Mouse (Mus musculus) liver, embryonic 12.5 days (tissue): ENCODE results near the gene Taf6l. TPM values are rescaled to one million over a fixed set of nuclear protein-coding genes. Genes with fewer than 3 reads are reported as not detected.

ENCODE experiments used
- ATAC-seq: fragments of 200-750 bp; cut with Nextera tagmentation; 2 replicates; pipeline ENCODE4 v1.8.0; 2017; ENCODE audit warnings: moderate number of reproducible peaks, mild to moderate bottlenecking, moderate library complexity
- H3K27ac ChIP-seq: fragments of 300-500 bp; sonication (generic); 2 replicates; pipeline ENCODE4 v1.5.1; 2016; ENCODE audit warnings: mild to moderate bottlenecking
- H3K27me3 ChIP-seq: fragments of 300-500 bp; sonication (generic); replicated peaks from 2 replicates; pipeline ENCODE4 v1.6.1; 2016; ENCODE audit warnings: mild to moderate bottlenecking, moderate library complexity
- H3K36me3 ChIP-seq: fragments of 300-500 bp; sonication (generic); 2 replicates; pipeline ENCODE4 v1.6.1; 2016; ENCODE audit warnings: mild to moderate bottlenecking, moderate library complexity
- H3K4me1 ChIP-seq: fragments of 300-500 bp; sonication (generic); 2 replicates; pipeline ENCODE4 v1.6.1; 2016
- H3K4me2 ChIP-seq: fragments of 300-500 bp; sonication (generic); 2 replicates; pipeline ENCODE4 v1.6.1; 2016; ENCODE audit warnings: mild to moderate bottlenecking, moderate library complexity
- H3K4me3 ChIP-seq: fragments of 300-500 bp; sonication (generic); 2 replicates; pipeline ENCODE4 v1.5.1; 2016; ENCODE audit warnings: mild to moderate bottlenecking, moderate library complexity
- H3K9ac ChIP-seq: fragments of 300-500 bp; sonication (generic); 2 replicates; pipeline ENCODE4 v1.6.1; 2016; ENCODE audit warnings: mild to moderate bottlenecking, moderate library complexity
- H3K9me3 ChIP-seq: fragments of 300-500 bp; sonication (generic); replicated peaks from 2 replicates; pipeline ENCODE4 v1.6.1; 2016; ENCODE audit warnings: mild to moderate bottlenecking, moderate library complexity
- WGBS: fragments of 180-500 bp; shearing (Covaris S2); methylation state at CpG from one replicate; pipeline ENCODE4 v1.1.7; 2016; ENCODE audit not compliant: insufficient replicate concordance; 5-methylcytosine and 5-hydroxymethylcytosine counted together
- polyA plus RNA-seq: library from polyadenylated mRNA; unstranded; fragments of >200 nt; fragmentation: Nextera tagmentation; extraction: Ambion mirVana; gene quantifications from 2 replicates; pipeline ENCODE4 v1.2.1, GENCODE M21; 2016

The Taf6l gene
- polyA plus RNA-seq, 1 experiment from 2014 or later: 23.1 TPM

DNA sequence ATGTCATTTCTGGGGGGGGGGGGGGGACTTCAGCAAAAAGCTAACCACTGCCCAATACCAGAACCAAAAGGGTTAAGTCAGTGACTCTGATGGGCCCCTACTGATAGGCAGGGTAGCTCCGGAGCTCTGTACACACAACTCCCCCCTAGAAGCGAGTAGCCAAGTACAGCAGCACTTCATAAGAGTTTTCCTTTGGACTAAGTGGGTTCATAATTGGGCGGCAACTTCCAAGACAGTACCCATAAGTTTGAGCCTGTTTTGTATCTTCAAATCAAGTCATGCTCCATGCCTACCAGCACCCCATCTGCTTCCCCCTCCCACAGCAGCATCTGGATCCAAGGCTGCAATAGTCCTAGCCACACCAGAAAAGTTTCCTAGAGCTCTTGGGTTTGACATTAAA, 30.6 kb downstream of the Taf6l start:
- Histone ChIP-seq H3K9ac (peak overlapping the region; percentile 98), H3K4me3 (peak overlapping the region; percentile 95), H3K27ac (peak overlapping the region; percentile 96), H3K4me2 (peak overlapping the region; percentile 81), H3K36me3 (peaks cover 54% of the 10 kb centered on the region), H3K27me3 (no peaks in the 10 kb centered on the region), H3K9me3 (no peaks in the 10 kb centered on the region), H3K4me1 (peaks cover 43% of the 10 kb centered on the region)
- ATAC-seq: no peak
- 27% methylated on average over 3 of the region's 3 CpGs for WGBS

DNA sequence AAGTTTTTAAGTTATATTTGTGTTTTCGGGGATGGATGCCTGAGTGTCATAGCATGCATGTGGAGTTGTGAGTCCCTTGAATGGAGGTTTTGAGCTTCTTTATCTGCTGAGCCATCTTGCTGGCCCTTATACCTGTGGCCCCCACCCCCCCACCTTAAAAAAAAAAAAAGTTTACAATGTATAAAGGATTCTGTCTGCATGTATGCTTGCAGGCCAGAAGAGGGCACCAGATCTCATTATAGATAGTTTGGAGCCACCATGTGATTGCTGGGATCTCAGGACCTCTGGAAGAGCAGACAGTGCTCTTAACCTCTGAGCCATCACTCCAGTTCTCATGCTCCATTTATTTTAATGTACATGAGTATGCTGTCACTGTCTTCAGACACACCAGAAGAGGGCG, 38.8 kb downstream of the Taf6l start:
- no peaks in the 10 kb centered on the region for H3K9me3 ChIP-seq
- WGBS: 66% methylated on average over 2 of the region's 2 CpGs
- H3K27me3 ChIP-seq: no peaks in the 10 kb centered on the region
- H3K4me1 ChIP-seq: peaks cover 16% of the 10 kb centered on the region
- no peak overlapping the region for H3K9ac ChIP-seq
- H3K4me2 ChIP-seq: no peak overlapping the region
- H3K27ac ChIP-seq: no peak overlapping the region
- no peak for ATAC-seq
- H3K4me3 ChIP-seq: no peak overlapping the region
- peaks cover 97% of the 10 kb centered on the region for H3K36me3 ChIP-seq

DNA sequence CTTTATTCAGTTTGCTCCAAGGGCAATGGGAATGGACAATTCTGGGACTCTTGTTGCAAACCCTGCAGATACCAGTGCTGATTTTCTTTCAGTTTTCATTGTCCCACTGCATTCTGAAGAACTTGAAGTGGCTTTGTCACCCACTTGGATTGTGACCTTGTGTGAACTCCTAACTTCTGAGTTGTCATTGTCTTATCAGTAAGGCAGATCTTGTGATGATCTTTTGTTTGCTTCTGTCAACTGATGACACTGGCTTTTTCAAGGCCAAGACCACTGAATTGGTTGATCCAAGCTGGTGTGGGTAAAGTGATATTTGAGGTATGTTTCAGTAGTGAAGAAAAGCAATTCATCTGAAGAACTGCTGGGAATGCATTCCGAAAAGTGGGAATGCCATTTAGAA, 40.8 kb downstream of the Taf6l start:
- H3K27ac ChIP-seq: no peak overlapping the region
- WGBS: 87% methylated on average over 1 of the region's 1 CpGs
- H3K27me3 ChIP-seq: no peaks in the 10 kb centered on the region
- no peak overlapping the region for H3K4me3 ChIP-seq
- no peak for ATAC-seq
- H3K36me3 ChIP-seq: peaks cover 83% of the 10 kb centered on the region
- no peak overlapping the region for H3K9ac ChIP-seq
- H3K4me2 ChIP-seq: no peak overlapping the region
- peaks cover 26% of the 10 kb centered on the region for H3K4me1 ChIP-seq
- no peaks in the 10 kb centered on the region for H3K9me3 ChIP-seq

DNA sequence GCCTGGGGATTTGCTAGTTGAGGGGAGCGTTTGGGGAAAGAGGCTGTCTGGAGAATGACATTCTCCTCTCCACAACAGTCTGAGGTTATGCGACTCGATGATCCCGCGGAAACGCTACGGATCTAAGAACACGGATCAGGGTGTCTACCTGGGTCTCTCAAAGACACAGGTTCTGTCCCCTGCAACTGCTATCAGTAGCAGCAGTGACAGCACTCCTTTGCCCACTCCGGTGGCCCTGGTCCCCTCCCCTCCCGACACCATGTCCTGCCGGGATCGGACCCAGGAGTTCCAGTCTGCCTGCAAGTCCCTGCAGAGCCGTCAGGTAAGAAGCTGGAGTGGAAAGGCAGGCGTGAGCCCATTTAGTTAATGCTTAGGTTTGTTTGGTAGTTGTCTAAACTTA, 44.0 kb downstream of the Taf6l start:
- H3K36me3 ChIP-seq: peaks cover 83% of the 10 kb centered on the region

DNA sequence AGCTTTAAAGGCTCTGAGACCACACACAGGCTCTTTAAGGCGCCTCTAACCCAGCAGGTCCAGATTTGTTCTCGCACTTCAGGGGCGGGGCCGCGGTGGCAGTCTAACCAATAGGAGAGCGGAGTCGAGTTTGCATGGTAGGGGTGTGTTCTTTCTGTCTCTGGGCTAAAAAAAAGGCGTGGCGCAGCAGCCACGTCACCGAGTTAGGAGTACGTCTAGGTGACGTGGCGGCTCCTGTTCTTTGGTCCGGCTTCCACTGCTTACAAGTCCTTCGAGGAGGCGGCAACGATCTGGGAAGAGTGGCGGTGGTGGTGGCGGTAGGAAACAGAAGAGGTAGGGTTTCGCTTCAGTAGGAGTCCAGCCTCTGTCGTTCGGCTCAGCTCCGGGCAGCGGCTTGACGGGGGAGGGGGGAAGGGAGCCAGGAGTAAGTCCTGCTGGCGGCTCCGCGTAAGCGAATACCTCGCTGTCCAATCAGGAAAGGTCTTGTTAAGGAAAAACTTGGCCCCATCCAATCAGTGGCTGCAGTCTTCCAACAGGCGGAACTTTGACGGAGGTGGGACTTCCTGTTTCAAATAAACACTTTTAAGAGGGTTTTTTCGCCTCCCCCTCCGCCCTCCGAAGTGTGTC, 44.9 kb downstream of the Taf6l start, which contains the start of gene Stx5a:
Gene Stx5a (plus strand): TSS at position 171 of the 627 bp plus-strand sequence.
- H3K27ac ChIP-seq: peak within 1 kb of the TSS; percentile 86
- ATAC-seq: peak; percentile 97
- H3K27me3 ChIP-seq: no peaks in the 10 kb centered on the region
- H3K4me3 ChIP-seq: peak within 1 kb of the TSS; percentile 82
- WGBS: under 1% methylated on average over 36 of the region's 36 CpGs
- H3K4me2 ChIP-seq: peak within 1 kb of the TSS; percentile 93
- H3K36me3 ChIP-seq: peaks cover 78% of the 10 kb centered on the region
- H3K9ac ChIP-seq: peak within 1 kb of the TSS; percentile 87
- H3K4me1 ChIP-seq: peaks cover 38% of the 10 kb centered on the region
- no peaks in the 10 kb centered on the region for H3K9me3 ChIP-seq

More for the DNA sequence above, 44.0 kb downstream of the Taf6l start:
- ATAC-seq: no peak
- no peaks in the 10 kb centered on the region for H3K9me3 ChIP-seq
- H3K27ac ChIP-seq: peak overlapping the region; percentile 86
- H3K4me3 ChIP-seq: peak overlapping the region; percentile 82
- H3K27me3 ChIP-seq: no peaks in the 10 kb centered on the region
- peaks cover 32% of the 10 kb centered on the region for H3K4me1 ChIP-seq
- H3K9ac ChIP-seq: peak overlapping the region; percentile 87
- H3K4me2 ChIP-seq: peak overlapping the region; percentile 93
- WGBS: 6% methylated on average over 14 of the region's 14 CpGs

DNA sequence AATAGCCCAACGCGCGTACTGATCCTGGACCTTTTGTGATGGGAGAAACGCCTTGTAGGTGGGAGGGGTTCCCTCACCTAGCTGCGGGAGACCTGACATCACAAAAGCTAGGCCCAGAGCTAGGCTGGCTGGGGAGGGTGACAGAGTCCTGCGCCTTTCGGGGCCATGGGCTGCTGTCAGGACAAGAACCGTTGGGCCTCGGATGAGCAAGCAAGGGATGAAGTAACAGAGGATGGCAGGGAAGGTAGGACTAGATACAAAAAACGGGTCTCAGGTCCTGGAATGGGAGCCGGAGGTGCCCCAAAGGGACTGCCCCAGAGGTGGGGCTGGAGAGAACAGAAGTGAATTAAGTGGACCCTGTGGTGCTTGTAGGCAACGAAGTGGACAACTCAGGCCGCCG, 45.6 kb downstream of the Taf6l start, which contains the start of gene 1700092M07Rik:
Gene 1700092M07Rik (plus strand): TSS at position 116 of the 400 bp plus-strand sequence.
- Histone ChIP-seq H3K4me2 (peak within 1 kb of the TSS; percentile 93), H3K27ac (peak within 1 kb of the TSS; percentile 86), H3K4me3 (peak within 1 kb of the TSS; percentile 82), H3K4me1 (peaks cover 41% of the 10 kb centered on the region), H3K36me3 (peaks cover 71% of the 10 kb centered on the region), H3K9ac (peak within 1 kb of the TSS; percentile 87), H3K9me3 (no peaks in the 10 kb centered on the region), H3K27me3 (no peaks in the 10 kb centered on the region)
- ATAC-seq: no peak
- WGBS: 67% methylated on average over 14 of the region's 14 CpGs

DNA sequence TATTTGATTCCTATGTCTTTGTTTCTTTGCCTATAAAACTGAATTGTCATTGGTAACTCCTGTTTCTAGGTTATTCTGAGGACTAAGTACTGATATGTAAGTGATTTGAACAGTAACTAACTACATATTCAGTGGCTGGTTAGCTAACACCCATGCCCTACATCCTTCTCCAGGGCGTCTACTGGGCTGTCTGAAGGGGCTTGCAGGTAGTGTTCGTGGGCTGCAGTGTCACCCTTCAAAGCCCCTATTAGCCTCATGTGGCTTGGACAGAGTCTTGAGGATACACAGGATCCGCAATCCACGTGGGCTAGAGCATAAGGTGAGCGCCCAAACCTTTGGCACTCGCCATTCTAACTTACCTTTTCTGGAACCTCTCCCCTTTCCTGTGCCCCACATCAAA, 46.6 kb downstream of the Taf6l start:
- no peak overlapping the region for H3K4me3 ChIP-seq
- H3K4me2 ChIP-seq: no peak overlapping the region
- no peak overlapping the region for H3K9ac ChIP-seq
- no peak for ATAC-seq
- H3K36me3 ChIP-seq: peaks cover 61% of the 10 kb centered on the region
- no peak overlapping the region for H3K27ac ChIP-seq
- H3K4me1 ChIP-seq: peaks cover 48% of the 10 kb centered on the region
- H3K9me3 ChIP-seq: no peaks in the 10 kb centered on the region
- H3K27me3 ChIP-seq: no peaks in the 10 kb centered on the region
- WGBS: 80% methylated on average over 6 of the region's 6 CpGs

DNA sequence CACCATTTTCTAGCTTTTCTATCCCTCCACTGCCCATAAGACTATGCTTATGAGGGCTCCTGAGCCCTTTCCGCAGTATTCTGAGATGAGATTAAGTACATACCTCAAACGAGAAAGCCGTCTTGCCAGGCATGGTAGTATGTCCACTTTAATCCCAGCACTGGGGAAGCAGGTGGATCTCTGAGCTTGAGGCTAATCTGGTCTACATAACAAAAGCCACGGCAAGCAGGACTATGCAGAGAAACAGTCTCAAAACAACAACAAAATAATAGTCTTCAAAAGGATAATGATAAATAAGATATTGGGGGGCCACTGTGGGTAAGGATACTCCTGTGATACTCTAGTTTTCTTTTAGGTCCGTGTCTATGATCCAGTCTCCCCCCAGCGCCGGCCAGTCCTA, 47.3 kb downstream of the Taf6l start:
- Histone ChIP-seq H3K9ac (no peak overlapping the region), H3K4me3 (no peak overlapping the region), H3K9me3 (no peaks in the 10 kb centered on the region), H3K27ac (no peak overlapping the region), H3K27me3 (no peaks in the 10 kb centered on the region), H3K36me3 (peaks cover 54% of the 10 kb centered on the region), H3K4me1 (peaks cover 48% of the 10 kb centered on the region), H3K4me2 (no peak overlapping the region)
- 83% methylated on average over 7 of the region's 7 CpGs for WGBS
- ATAC-seq: no peak

DNA sequence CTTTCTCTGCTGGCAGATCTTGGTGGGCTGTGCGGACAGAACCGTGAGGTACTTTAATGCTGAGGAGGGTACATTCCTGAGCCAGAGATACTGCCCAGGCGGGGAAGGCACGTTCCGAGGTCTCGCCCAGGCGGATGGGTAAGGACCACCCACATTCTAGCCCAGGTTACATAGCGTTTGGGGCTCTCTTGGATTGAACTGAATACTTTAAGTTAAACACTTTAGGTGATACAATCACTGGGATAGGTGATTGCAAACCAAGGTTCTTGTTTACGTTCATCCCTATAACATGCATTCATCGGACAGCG, 50.1 kb downstream of the Taf6l start:
- Histone ChIP-seq H3K4me2 (peak overlapping the region; percentile 92), H3K4me1 (peaks cover 29% of the 10 kb centered on the region), H3K4me3 (peak overlapping the region; percentile 92), H3K36me3 (peaks cover 40% of the 10 kb centered on the region), H3K9me3 (no peaks in the 10 kb centered on the region; the same call in 1 of the 2 replicates), H3K9ac (peak overlapping the region; percentile 83), H3K27ac (peak overlapping the region; percentile 74), H3K27me3 (0 out of 2 replicates have a peak, but pooled peaks cover 5% of the 10 kb centered on the region)
- ATAC-seq: peak; percentile 50; the same call in 1 of the 2 replicates
- 3% methylated on average over 11 of the region's 11 CpGs for WGBS

DNA sequence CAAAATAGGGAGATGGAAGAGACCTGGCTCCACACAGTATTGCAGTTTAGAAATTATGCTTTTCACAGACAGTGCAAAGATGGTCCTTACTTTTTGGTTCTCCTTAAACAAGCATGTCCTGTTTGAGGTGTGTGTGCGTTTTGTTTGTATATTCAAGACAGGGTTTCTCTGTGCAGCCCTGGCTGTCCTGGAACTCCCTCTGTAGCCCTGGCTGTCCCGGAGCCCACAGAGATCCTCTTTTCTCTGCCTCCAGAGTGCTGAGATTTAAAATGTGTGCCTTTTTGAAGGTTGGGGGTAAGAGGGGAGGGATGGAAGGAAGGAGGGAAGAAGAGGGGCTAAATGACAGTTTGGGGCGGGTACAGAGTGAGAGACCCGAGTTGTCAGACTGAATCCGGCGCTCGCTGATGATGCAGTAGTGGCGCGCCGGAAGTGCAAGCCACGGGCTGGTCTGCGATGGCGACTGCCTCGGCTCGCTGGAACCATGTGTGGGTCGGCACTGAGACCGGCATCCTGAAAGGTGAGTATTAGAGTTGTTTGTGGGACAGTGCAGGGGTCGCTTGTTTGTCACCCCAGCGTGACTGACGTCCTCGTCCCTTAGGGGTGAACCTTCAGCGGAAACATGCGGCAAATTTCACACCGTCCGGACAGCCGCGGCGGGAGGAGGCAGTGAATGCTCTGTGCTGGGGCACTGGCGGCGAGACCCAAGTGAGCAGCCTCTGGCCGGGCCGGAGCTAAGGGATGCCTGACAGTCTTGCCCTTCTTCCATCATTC, 50.6 kb downstream of the Taf6l start, which contains the start of gene Wdr74:
Gene Wdr74 (plus strand): TSS at position 439 of the 771 bp plus-strand sequence.
- Histone ChIP-seq H3K9me3 (no peaks in the 10 kb centered on the region; the same call in 1 of the 2 replicates), H3K9ac (peak within 1 kb of the TSS; percentile 83), H3K36me3 (peaks cover 37% of the 10 kb centered on the region), H3K27me3 (0 out of 2 replicates have a peak, but pooled peaks cover 5% of the 10 kb centered on the region), H3K4me1 (peaks cover 24% of the 10 kb centered on the region), H3K4me2 (peak within 1 kb of the TSS; percentile 92), H3K4me3 (peak within 1 kb of the TSS; percentile 92), H3K27ac (peak within 1 kb of the TSS; percentile 74)
- peak; percentile 89 for ATAC-seq
- WGBS: under 1% methylated on average over 32 of the region's 32 CpGs

DNA sequence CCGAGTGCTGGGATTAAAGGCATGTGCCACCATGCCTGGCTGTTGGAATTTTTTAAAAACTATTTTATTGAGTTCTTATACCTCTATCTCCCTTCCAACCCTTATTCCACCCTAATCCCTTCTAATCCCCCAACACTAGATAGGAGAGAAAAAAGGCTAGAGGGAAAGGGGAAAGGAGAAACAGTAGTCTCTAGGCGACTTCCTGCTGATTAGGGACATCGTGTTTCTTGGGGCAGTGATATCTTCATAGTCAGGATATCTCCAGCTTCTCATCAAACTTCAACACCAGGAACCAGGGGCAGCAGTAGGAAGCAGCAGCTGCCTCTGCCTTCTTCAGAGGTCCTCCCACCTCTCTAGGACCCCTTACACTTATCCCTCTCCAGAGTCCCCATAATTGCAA, 51.9 kb downstream of the Taf6l start:
- Histone ChIP-seq H3K27ac (no peak overlapping the region), H3K4me3 (no peak overlapping the region), H3K9ac (no peak overlapping the region), H3K9me3 (no peaks in the 10 kb centered on the region; the same call in 1 of the 2 replicates), H3K27me3 (0 out of 2 replicates have a peak, but pooled peaks cover 5% of the 10 kb centered on the region), H3K4me2 (no peak overlapping the region), H3K36me3 (peaks cover 25% of the 10 kb centered on the region), H3K4me1 (peaks cover 18% of the 10 kb centered on the region)
- no peak for ATAC-seq
- WGBS: 36% methylated on average over 3 of the region's 3 CpGs
